Mouse (Mus musculus): ENCODE results near the gene Gm9639. TPM values are rescaled to one million over a fixed set of nuclear protein-coding genes. Genes with fewer than 3 reads are reported as not detected.

Gm9639 gene
- polyA plus RNA-seq (2015; fragmentation: Illumina TruSeq; extraction: RNeasy Lipid Tissue Mini Kit (QIAGEN cat#74804); ENCODE audit: low read depth, low replicate concordance): not detected

DNA sequence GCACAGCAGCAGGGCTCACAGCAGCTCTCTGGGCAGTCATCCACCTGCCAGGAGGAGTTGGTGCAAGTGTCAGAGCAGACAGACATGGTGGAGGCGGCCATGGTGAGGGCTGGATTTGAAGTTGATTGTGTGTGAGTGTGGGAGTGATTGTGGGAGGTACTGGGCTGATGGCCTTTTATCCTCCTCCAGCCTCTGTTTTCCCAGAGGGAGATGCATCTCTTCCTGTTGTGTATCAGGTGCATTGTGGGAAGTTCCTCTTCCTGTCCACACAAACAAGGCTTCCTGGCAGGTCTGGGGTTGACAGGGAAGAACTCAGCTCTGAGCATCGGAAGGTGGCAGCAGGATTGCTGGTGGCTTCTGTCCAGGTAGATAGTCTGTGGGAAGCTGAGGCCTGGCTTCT, at the start of gene Gm9639:
TSS of gene Gm9639 (minus strand) at position 101 of the 400 bp plus-strand sequence.

DNA sequence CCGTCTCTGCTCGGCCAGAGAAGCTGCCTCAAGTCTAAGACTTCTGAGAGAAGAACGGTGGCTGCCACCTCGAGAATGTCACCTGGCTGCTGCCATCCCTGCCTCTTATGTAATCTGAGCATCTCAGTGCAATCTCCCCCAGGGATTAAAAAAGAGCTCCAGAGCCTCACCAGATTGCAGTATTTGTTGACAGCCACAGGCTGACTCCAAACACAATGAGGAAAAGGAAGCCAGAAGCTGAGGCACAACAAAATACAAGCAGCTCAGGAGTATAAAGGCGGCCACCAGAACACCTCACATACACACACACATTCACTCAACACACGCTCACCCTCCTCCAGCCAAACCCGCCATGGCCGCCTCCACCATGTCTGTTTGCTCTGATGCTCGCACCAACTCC, 40.8 kb upstream of the Gm9639 start, which contains the start of gene Krtap10-10:
TSS of gene Krtap10-10 (plus strand) at position 301 of the 400 bp plus-strand sequence.

DNA sequence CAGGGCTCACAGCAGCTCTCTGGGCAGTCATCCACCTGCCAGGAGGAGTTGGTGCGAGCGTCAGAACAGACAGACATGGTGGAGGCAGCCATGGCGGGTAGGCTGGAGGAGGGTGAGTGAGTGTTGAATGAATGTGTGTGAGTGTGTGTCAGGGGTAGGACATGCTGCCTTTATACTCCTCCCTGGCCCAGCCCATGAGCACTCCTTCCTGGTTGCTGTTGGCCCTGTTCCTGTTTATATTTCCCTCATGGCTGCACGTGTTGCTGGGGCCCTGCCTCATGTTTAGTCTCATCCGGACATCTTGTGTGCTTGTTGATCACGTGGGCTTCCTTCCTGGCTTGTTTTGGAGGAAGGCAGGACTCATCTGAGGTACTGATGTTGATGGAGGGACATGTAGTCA, 32.1 kb upstream of the Gm9639 start, which contains the start of gene Krtap10-4:
TSS of gene Krtap10-4 (minus strand) at position 145 of the 400 bp plus-strand sequence.

DNA sequence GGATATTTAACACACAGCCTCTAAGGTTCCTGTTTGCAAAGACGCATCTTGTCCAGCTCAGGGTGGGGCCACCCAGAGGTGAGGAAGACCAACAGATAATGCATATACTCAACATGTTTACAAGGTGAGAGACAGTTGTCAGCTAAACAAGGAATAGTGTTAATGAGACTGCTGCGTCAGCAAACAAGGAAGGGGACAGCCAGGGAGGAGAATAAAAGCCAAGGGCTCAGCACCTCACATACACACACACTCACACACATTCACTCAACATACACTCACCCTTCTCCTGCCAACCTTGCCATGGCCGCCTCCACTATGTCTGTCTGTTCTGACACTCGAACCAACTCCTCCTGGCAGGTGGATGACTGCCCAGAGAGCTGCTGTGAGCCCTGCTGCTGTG, 19.5 kb upstream of the Gm9639 start, which contains the start of gene Gm2696:
TSS of gene Gm2696 (plus strand) at position 301 of the 400 bp plus-strand sequence.

DNA sequence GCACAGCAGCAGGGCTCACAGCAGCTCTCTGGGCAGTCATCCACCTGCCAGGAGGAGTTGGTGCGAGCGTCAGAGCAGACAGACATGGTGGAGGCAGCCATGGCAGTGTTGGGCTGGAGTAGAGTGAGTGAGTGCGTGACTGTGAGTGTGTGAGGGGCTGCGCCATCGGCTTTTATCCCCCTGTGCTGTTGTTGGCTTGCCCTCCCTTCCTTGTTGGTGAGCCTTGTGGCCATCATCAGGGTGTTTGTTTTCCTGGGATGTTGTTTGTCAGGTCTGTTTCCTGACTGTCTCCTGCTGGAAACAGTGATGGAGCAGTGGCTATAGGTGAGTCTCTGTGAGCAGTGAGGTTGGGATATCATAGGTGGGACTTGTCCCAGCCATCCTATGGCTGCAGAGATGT, 16.9 kb upstream of the Gm9639 start, which contains the start of gene Gm9507:
TSS of gene Gm9507 (minus strand) at position 101 of the 400 bp plus-strand sequence.

DNA sequence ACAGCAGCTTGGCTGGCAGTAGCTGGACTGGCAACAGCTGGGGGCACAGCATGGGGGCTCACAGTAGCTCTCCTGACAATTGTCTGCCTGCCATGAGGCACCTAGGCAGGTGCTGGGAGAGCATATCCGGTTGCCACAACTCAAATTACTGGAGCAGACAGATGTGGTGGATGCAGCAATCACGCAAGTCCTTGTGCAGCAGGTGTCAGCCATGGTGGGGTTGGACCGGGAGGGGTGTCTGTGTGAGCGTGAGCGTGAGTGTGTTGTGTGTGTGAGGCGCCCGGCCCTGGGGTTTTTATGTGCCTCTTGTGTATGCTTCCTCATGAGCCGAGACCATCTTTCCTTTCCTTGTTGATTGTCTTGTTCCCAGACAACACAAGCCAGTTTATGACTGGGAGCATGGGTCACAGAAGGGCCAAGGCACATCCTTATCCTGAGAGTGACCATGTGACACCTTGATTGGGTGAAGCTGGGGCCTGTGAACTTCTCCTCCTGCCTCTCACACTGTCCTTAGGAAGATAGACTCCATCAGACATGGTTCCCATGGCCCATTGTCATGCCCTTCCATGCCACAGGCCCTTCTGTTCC, 4.1 kb upstream of the Gm9639 start, which contains the start of gene Gm19668:
TSS of gene Gm19668 (minus strand) at position 213 of the 588 bp plus-strand sequence.

DNA sequence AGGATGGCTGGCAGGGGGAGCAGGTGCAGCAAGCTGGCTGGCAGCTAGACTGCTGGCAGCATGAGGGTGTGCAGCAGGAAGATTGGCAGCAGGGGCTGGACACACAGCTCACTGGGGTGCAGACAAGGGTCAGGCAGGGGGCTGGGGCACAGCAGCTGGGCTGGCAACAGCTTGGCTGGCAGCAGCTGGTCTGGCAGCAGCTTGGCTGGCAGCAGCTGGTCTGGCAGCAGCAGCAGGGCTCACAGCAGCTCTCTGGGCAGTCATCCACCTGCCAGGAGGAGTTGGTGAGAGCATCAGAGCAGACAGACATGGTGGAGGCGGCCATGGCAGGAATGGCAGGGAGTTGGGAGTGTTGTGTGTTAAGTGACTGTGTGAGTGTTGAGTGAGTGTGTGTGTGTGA, 7.0 kb downstream of the Gm9639 start, which contains the start of gene Gm7137:
TSS of gene Gm7137 (minus strand) at position 325 of the 400 bp plus-strand sequence.

DNA sequence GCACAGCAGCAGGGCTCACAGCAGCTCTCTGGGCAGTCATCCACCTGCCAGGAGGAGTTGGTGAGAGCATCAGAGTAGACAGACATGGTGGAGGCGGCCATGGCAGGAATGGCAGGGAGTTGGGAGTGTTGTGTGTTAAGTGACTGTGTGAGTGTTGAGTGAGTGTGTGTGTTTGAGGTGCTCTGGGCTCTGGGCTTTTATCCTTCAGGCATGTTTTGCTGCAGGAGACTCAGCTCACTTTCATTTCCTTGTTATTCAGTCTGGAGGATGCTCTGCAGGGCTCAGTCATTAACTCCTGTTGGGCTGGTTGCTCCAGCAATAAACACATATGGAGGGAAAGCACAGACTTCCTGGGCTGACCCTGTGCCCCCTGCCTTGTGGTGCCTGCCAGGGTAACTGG, 12.4 kb downstream of the Gm9639 start, which contains the start of gene Gm3250:
TSS of gene Gm3250 (minus strand) at position 101 of the 400 bp plus-strand sequence.

DNA sequence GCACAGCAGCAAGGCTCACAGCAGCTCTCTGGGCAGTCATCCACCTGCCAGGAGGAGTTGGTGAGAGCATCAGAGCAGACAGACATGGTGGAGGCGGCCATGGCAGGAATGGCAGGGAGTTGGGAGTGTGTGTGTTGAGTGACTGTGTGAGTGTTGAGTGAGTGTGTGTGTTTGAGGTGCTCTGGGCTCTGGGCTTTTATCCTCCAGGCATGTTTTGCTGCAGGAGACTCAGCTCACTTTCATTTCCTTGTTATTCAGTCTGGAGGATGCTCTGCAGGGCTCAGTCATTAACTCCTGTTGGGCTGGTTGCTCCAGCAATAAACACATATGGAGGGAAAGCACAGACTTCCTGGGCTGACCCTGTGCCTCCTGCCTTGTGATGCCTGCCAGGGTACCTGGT, 18.0 kb downstream of the Gm9639 start, which contains the start of gene Gm7138:
TSS of gene Gm7138 (minus strand) at position 101 of the 400 bp plus-strand sequence.

DNA sequence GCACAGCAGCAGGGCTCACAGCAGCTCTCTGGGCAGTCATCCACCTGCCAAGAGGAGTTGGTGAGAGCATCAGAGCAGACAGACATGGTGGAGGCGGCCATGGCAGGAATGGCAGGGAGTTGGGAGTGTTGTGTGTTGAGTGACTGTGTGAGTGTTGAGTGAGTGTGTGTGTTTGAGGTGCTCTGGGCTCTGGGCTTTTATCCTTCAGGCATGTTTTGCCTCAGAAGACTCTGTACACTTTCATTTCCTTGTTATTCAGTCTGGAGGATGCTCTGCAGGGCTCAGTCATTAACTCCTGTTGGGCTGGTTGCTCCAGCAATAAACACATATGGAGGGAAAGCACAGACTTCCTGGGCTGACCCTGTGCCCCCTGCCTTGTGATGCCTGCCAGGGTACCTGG, 23.7 kb downstream of the Gm9639 start, which contains the start of gene Gm3238:
TSS of gene Gm3238 (minus strand) at position 101 of the 400 bp plus-strand sequence.

DNA sequence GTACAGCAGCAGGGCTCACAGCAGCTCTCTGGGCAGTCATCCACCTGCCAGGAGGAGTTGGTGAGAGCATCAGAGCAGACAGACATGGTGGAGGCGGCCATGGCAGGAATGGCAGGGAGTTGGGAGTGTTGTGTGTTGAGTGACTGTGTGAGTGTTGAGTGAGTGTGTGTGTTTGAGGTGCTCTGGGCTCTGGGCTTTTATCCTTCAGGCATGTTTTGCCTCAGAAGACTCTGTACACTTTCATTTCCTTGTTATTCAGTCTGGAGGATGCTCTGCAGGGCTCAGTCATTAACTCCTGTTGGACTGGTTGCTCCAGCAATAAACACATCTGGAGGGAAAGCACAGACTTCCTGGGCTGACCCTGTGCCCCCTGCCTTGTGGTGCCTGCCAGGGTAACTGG, 35.3 kb downstream of the Gm9639 start, which contains the start of gene Gm3233:
TSS of gene Gm3233 (minus strand) at position 101 of the 400 bp plus-strand sequence.

DNA sequence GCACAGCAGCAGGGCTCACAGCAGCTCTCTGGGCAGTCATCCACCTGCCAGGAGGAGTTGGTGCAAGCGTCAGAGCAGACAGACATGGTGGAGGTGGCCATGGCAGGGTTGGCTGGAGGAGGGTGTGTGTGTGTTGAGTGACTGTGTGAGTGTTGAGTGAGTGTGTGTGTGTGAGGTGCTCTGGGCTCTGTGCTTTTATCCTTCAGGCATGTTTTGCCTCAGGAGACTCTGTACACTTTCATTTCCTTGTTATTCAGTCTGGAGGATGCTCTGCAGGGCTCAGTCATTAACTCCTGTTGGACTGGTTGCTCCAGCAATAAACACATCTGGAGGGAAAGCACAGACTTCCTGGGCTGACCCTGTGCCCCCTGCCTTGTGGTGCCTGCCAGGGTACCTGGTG, 43.6 kb downstream of the Gm9639 start, which contains the start of gene Gm9736:
TSS of gene Gm9736 (minus strand) at position 101 of the 400 bp plus-strand sequence.

Other genes starting within 250 kb of the Gm9639 start
- gene Pttg1ip, start 213.4 kb downstream of the Gm9639 start, polyA plus RNA-seq (2015; fragmentation: Illumina TruSeq; extraction: RNeasy Lipid Tissue Mini Kit (QIAGEN cat#74804); ENCODE audit: low read depth, low replicate concordance): 81.4 TPM
- gene Sumo3, start 189.0 kb downstream of the Gm9639 start, polyA plus RNA-seq (2015; fragmentation: Illumina TruSeq; extraction: RNeasy Lipid Tissue Mini Kit (QIAGEN cat#74804); ENCODE audit: low read depth, low replicate concordance): 222 TPM
- gene Gm49325, start 188.9 kb downstream of the Gm9639 start, polyA plus RNA-seq (2015; fragmentation: Illumina TruSeq; extraction: RNeasy Lipid Tissue Mini Kit (QIAGEN cat#74804); ENCODE audit: low read depth, low replicate concordance): 7.8 TPM
- 47.4 TPM for gene Ube2g2, start 172.8 kb downstream of the Gm9639 start, polyA plus RNA-seq (2015; fragmentation: Illumina TruSeq; extraction: RNeasy Lipid Tissue Mini Kit (QIAGEN cat#74804); ENCODE audit: low read depth, low replicate concordance)
- gene Tspear, start 108.5 kb downstream of the Gm9639 start, polyA plus RNA-seq (2015; fragmentation: Illumina TruSeq; extraction: RNeasy Lipid Tissue Mini Kit (QIAGEN cat#74804); ENCODE audit: low read depth, low replicate concordance): 0.58 TPM
- not detected for gene Gm19402, start 104.3 kb downstream of the Gm9639 start, polyA plus RNA-seq (2015; fragmentation: Illumina TruSeq; extraction: RNeasy Lipid Tissue Mini Kit (QIAGEN cat#74804); ENCODE audit: low read depth, low replicate concordance)
- not detected for gene Gm9508, start 97.8 kb downstream of the Gm9639 start, polyA plus RNA-seq (2015; fragmentation: Illumina TruSeq; extraction: RNeasy Lipid Tissue Mini Kit (QIAGEN cat#74804); ENCODE audit: low read depth, low replicate concordance)
- not detected for gene Gm10272, start 88.5 kb downstream of the Gm9639 start, polyA plus RNA-seq (2015; fragmentation: Illumina TruSeq; extraction: RNeasy Lipid Tissue Mini Kit (QIAGEN cat#74804); ENCODE audit: low read depth, low replicate concordance)
- gene Gm10024, start 83.6 kb downstream of the Gm9639 start, polyA plus RNA-seq (2015; fragmentation: Illumina TruSeq; extraction: RNeasy Lipid Tissue Mini Kit (QIAGEN cat#74804); ENCODE audit: low read depth, low replicate concordance): not detected
- not detected for gene Gm10142, start 79.3 kb downstream of the Gm9639 start, polyA plus RNA-seq (2015; fragmentation: Illumina TruSeq; extraction: RNeasy Lipid Tissue Mini Kit (QIAGEN cat#74804); ENCODE audit: low read depth, low replicate concordance)
- not detected for gene Krtap12-1, start 74.5 kb downstream of the Gm9639 start, polyA plus RNA-seq (2015; fragmentation: Illumina TruSeq; extraction: RNeasy Lipid Tissue Mini Kit (QIAGEN cat#74804); ENCODE audit: low read depth, low replicate concordance)
- gene Gm10100, start 68.6 kb downstream of the Gm9639 start, polyA plus RNA-seq (2015; fragmentation: Illumina TruSeq; extraction: RNeasy Lipid Tissue Mini Kit (QIAGEN cat#74804); ENCODE audit: low read depth, low replicate concordance): not detected
- gene Gm18596, start 52.4 kb downstream of the Gm9639 start, polyA plus RNA-seq (2015; fragmentation: Illumina TruSeq; extraction: RNeasy Lipid Tissue Mini Kit (QIAGEN cat#74804); ENCODE audit: low read depth, low replicate concordance): not detected
- not detected for gene Gm9736, start 43.7 kb downstream of the Gm9639 start, polyA plus RNA-seq (2015; fragmentation: Illumina TruSeq; extraction: RNeasy Lipid Tissue Mini Kit (QIAGEN cat#74804); ENCODE audit: low read depth, low replicate concordance)
- not detected for gene Gm3233, start 35.4 kb downstream of the Gm9639 start, polyA plus RNA-seq (2015; fragmentation: Illumina TruSeq; extraction: RNeasy Lipid Tissue Mini Kit (QIAGEN cat#74804); ENCODE audit: low read depth, low replicate concordance)
- gene Gm3238, start 23.8 kb downstream of the Gm9639 start, polyA plus RNA-seq (2015; fragmentation: Illumina TruSeq; extraction: RNeasy Lipid Tissue Mini Kit (QIAGEN cat#74804); ENCODE audit: low read depth, low replicate concordance): not detected
- gene Gm7138, start 18.1 kb downstream of the Gm9639 start, polyA plus RNA-seq (2015; fragmentation: Illumina TruSeq; extraction: RNeasy Lipid Tissue Mini Kit (QIAGEN cat#74804); ENCODE audit: low read depth, low replicate concordance): not detected
- not detected for gene Gm3250, start 12.5 kb downstream of the Gm9639 start, polyA plus RNA-seq (2015; fragmentation: Illumina TruSeq; extraction: RNeasy Lipid Tissue Mini Kit (QIAGEN cat#74804); ENCODE audit: low read depth, low replicate concordance)
- gene Gm7137, start 6.9 kb downstream of the Gm9639 start, polyA plus RNA-seq (2015; fragmentation: Illumina TruSeq; extraction: RNeasy Lipid Tissue Mini Kit (QIAGEN cat#74804); ENCODE audit: low read depth, low replicate concordance): not detected
- not detected for gene Gm19668, start 4.1 kb upstream of the Gm9639 start, polyA plus RNA-seq (2015; fragmentation: Illumina TruSeq; extraction: RNeasy Lipid Tissue Mini Kit (QIAGEN cat#74804); ENCODE audit: low read depth, low replicate concordance)
- not detected for gene Gm9507, start 16.8 kb upstream of the Gm9639 start, polyA plus RNA-seq (2015; fragmentation: Illumina TruSeq; extraction: RNeasy Lipid Tissue Mini Kit (QIAGEN cat#74804); ENCODE audit: low read depth, low replicate concordance)
- gene Gm2696, start 19.6 kb upstream of the Gm9639 start, polyA plus RNA-seq (2015; fragmentation: Illumina TruSeq; extraction: RNeasy Lipid Tissue Mini Kit (QIAGEN cat#74804); ENCODE audit: low read depth, low replicate concordance): not detected
- gene Krtap10-4, start 32.0 kb upstream of the Gm9639 start, polyA plus RNA-seq (2015; fragmentation: Illumina TruSeq; extraction: RNeasy Lipid Tissue Mini Kit (QIAGEN cat#74804); ENCODE audit: low read depth, low replicate concordance): not detected
- not detected for gene Krtap10-10, start 40.9 kb upstream of the Gm9639 start, polyA plus RNA-seq (2015; fragmentation: Illumina TruSeq; extraction: RNeasy Lipid Tissue Mini Kit (QIAGEN cat#74804); ENCODE audit: low read depth, low replicate concordance)
- gene Gm36176, start 51.7 kb upstream of the Gm9639 start, polyA plus RNA-seq (2015; fragmentation: Illumina TruSeq; extraction: RNeasy Lipid Tissue Mini Kit (QIAGEN cat#74804); ENCODE audit: low read depth, low replicate concordance): not detected
- gene Gm10318, start 57.8 kb upstream of the Gm9639 start, polyA plus RNA-seq (2015; fragmentation: Illumina TruSeq; extraction: RNeasy Lipid Tissue Mini Kit (QIAGEN cat#74804); ENCODE audit: low read depth, low replicate concordance): not detected
- gene Gm3285, start 66.9 kb upstream of the Gm9639 start, polyA plus RNA-seq (2015; fragmentation: Illumina TruSeq; extraction: RNeasy Lipid Tissue Mini Kit (QIAGEN cat#74804); ENCODE audit: low read depth, low replicate concordance): not detected
- 6.6 TPM for gene Lrrc3, start 107.5 kb upstream of the Gm9639 start, polyA plus RNA-seq (2015; fragmentation: Illumina TruSeq; extraction: RNeasy Lipid Tissue Mini Kit (QIAGEN cat#74804); ENCODE audit: low read depth, low replicate concordance)
- 19.7 TPM for gene Trpm2, start 175.5 kb upstream of the Gm9639 start, polyA plus RNA-seq (2015; fragmentation: Illumina TruSeq; extraction: RNeasy Lipid Tissue Mini Kit (QIAGEN cat#74804); ENCODE audit: low read depth, low replicate concordance)
- gene 1810043G02Rik, start 183.4 kb upstream of the Gm9639 start, polyA plus RNA-seq (2015; fragmentation: Illumina TruSeq; extraction: RNeasy Lipid Tissue Mini Kit (QIAGEN cat#74804); ENCODE audit: low read depth, low replicate concordance): 41.3 TPM
- gene Pfkl, start 215.0 kb upstream of the Gm9639 start, polyA plus RNA-seq (2015; fragmentation: Illumina TruSeq; extraction: RNeasy Lipid Tissue Mini Kit (QIAGEN cat#74804); ENCODE audit: low read depth, low replicate concordance): 90.2 TPM
- not detected for gene Dnmt3l, start 246.9 kb upstream of the Gm9639 start, polyA plus RNA-seq (2015; fragmentation: Illumina TruSeq; extraction: RNeasy Lipid Tissue Mini Kit (QIAGEN cat#74804); ENCODE audit: low read depth, low replicate concordance)
- gene Aire, start 248.5 kb upstream of the Gm9639 start, polyA plus RNA-seq (2015; fragmentation: Illumina TruSeq; extraction: RNeasy Lipid Tissue Mini Kit (QIAGEN cat#74804); ENCODE audit: low read depth, low replicate concordance): not detected